Mouse (Mus musculus) adrenal gland, adult 2 months (tissue): ENCODE measurements around the gene Pou3f1. TPM values are rescaled to one million over a fixed set of nuclear protein-coding genes. Genes with fewer than 3 reads are reported as not detected.

Experiments
- DNase-seq: peaks from one replicate; pipeline ENCODE4 v3.0.0; 2021
- polyA plus RNA-seq: library from polyadenylated mRNA; depleted of rRNA; stranded (reverse); fragments of >200 nt; gene quantifications from 2 replicates; pipeline ENCODE4 v1.2.3, GENCODE M21; 2012
- total RNA-seq, 2 experiments: library from RNA; stranded (reverse); gene quantifications; 2 replicates each; pipeline ENCODE4 v1.2.3; 2021

Gene Pou3f1
- total and polyA plus RNA-seq, 3 experiments: 0.10 to 0.15 TPM; not detected in 1

DNA sequence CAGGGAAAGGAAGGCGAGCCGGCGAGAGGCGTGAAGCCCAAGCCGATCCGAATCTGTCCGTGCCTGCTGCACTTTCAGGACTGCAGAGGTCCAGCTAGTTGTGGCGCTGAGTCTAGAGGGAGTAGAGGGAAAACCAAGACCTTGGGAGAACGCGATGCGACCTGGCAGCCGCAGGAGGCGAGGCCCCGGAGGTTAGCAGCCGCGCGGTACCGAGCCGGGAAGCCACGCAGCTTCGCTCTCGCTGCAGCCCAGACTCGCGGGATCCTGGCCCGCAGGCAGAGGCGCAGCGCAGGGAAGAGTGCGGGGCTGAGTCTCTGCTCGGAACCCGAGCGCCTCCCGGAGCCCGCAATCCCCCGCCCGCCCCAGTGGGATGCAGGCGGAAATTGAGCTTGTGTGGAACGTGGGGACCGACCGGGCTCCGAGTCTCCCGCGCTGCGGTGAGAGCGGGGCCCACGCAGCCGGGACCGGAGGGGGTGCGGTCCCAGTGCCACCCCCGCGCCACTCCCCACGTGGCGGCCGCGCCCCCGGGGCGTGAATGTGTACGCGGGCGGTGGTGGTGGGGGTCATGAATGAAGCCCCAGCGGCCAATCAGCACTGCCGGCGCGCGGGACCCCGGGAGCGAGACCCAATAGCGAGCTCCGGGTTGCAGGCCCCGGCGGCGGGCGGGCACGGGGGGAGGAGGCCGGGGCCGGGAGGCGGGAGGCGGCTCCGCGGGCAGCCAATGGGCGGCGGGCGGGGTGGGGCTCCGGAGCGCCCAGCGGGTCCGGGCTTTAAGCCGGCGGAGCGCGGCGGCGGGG, 445 bp downstream of the Pou3f1 start:
- DNase-seq: peak; percentile 91

DNA sequence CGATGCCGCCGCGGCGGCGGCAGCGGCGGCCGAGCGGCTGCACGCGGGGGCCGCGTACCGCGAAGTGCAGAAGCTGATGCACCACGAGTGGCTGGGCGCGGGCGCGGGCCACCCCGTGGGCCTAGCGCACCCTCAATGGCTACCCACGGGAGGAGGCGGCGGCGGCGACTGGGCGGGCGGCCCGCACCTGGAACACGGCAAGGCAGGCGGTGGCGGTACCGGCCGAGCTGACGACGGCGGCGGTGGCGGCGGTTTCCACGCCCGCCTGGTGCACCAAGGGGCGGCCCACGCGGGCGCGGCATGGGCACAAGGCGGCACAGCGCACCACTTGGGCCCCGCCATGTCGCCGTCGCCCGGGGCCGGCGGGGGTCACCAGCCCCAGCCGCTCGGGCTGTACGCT, 1.2 kb downstream of the Pou3f1 start:
- DNase-seq: peak; percentile 27

- no peak for DNase-seq
These were observed 1.8 kb downstream of the Pou3f1 start for GRCm38 (mm10) chr4:124658412-124658851.

DNA sequence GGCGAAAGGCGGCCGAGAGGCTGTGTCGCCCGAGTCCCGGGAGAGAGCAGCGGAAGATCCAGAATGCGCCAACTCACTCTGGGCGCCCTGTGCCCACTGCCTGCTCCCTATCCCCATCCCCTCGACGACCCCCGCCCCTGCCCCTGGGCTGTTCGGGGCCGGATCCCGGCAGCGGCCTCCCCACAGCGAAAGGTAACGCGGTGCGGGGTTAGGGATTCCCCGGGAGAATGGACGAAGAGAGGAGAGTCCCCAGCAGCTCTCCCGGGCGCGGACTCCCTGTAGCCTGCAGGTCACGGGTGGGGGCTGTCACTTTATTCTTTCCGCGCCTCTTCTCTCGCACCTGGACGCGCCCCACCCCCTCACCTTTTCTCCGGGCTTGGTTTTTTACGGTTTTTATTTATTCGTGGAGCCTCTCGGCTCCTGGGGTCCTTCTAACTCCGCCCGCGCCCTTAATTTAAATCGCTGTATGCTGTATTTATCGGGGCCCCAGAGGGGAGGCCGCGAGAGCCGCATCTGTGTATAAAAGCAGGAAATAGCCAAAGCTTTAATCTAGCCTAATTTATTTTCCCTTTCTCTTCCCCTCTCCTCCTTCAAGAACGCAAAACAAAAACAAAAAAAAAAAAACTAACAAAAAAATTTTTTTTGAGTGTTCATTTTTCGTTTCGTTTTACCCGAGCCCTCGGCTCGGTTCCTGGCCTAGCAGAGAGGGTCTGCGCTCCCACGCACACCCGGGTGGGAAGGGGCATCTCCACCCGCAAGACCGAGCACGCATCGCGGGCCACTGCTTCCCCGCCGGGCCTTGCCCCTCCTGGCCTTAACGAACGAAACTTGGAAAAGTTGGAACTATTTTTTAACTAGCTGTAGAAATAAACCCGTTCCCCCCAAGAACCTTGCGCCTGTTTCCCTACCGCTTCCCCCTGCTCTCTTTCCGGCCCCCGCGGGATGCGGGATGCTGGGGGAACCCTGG, 2.9 kb downstream of the Pou3f1 start:
- DNase-seq: no peak

DNA sequence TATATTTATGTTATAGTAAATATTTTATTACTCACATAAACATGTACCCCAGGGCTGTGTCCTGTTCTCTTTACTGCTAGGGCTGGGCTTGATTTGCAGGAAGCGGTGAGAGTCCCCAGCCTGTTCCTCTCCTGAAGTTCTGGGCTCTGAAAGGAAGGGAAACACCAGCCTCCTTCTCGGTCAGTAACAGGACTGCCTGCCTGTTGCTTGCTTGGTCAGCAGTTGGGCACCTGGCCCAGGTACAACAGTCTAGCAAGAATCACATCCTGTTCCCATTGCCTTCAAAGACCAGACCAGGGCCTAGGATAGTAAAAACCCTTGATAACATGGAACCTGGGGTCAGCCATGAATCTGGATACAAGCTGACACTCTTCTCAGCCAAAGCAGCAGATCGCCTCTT, 4.0 kb downstream of the Pou3f1 start:
- no peak for DNase-seq

DNA sequence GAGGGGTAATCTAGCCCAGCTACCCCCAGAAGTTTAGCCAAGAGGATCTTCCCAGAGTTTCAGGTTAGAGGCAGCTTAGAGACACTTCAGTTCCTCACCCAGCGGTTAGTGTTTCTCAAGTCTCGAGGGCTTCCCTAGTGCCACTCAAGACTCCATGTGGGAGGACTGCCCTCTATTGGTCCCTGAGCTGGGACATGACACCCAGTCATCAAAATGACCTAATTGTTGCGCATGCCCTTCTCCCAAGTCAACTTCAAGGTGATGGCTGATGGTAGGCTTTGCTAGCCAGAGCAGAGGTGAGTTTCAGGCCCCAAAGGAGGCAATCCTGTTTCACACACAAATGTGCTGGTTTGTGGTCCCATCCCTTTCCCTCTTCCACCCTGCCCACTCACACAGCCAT, 6.4 kb downstream of the Pou3f1 start:
- DNase-seq: peak; percentile 30

- no peak for DNase-seq
These were observed 7.6 kb downstream of the Pou3f1 start for GRCm38 (mm10) chr4:124664185-124664584.

GRCm38 (mm10) chr4:124664604-124665003, 8.0 kb downstream of the Pou3f1 start:
- no peak for DNase-seq

GRCm38 (mm10) chr4:124667476-124668033, 10.9 kb downstream of the Pou3f1 start:
- no peak for DNase-seq

GRCm38 (mm10) chr4:124668078-124668477, 11.5 kb downstream of the Pou3f1 start:
- no peak for DNase-seq

- DNase-seq: no peak
These were observed 13.6 kb downstream of the Pou3f1 start for GRCm38 (mm10) chr4:124670232-124670631.

GRCm38 (mm10) chr4:124671583-124671982, 15.0 kb downstream of the Pou3f1 start:
- no peak for DNase-seq

GRCm38 (mm10) chr4:124672347-124673320, 16.0 kb downstream of the Pou3f1 start:
- no peak for DNase-seq

DNA sequence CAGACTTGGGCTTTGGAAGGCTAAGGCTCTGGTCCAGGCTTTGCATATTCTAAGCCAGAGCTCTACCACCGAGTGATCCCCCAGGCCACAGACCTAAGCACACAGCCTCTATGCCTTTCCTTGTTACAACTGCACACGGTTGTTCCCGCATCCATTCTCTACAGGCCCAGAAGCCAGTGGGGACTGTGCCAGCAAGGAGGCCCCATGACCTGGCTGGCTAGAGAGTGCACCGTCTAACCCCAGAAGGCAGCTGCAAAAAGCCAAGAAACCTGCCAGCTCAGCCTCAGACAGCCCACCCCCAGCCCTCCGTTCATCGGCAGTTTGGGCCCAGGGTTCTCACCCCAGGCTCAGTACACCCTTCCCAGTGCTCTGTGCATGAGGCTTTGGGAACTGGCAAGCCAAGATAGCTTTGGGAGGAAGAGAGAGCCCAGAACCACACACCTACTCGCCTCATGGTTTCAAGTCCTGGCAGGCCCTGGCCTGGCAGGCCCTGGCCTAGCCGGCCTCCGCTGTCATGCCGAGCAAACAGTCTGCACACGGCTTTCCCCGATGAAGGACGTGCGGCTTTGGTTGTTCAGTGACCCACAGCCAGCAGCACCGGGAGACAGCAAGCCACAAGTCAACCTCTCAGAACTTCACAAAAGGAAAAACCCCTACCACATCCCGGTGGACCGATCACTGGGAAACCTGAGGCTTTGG, 17.9 kb downstream of the Pou3f1 start:
- DNase-seq: no peak

DNA sequence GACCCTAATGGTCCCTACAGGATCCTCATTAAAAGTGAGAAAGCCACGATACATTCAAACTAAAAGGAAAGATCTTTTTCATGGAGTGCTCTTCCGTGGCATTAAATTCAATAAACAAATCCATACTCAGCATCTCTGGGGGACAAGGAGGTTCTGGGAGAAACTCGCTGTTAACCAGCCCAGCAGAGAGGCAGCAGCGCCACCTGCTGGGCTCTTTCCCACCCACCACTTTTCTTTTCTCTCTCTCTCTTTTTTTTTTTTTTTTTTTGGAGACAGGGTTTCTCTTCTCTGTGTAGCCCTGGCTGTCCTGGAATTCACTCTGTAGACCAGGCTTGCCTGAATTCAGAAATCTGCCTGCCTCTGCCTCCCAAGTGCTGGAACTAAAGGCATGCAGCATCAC, 18.4 kb downstream of the Pou3f1 start:
- DNase-seq: peak; percentile 30

DNA sequence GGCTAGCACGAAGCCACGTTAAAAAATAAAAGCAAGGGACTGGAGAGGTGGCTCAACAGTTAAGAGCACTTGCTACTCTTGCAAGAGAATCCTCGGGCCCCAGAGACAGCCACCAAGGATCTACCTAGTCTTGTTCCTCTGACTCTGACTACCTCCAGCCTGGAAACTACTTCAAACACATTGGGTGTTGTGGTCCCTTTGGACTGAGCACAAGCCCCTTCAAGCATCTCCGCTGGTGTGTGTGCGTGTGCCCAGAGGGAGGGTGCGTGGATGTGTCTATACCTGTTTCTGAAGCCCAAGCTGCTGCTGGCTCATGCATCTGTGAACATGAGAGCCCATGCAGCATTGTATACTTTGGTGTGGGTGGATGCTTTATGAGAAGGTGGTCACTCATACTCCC, 19.4 kb downstream of the Pou3f1 start:
- no peak for DNase-seq

DNA sequence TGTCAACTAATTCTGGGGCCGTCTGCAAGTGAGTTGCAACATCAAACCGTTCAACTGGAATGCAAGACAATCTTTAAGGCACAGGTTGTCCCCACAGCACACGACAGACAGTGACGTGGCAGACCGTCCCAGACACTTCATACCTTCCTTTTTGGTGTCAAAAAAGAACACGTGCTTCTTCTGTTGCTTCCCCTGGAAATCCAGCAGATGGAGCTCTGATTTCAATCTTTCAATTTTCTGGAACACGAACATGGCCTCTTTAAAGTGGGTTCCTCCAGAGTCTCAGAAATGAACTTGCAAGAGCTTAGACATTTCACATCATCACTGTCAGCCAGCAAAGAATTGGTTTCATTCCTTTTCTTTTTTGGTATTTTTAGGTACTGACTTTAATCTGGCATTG, 25.7 kb downstream of the Pou3f1 start:
- DNase-seq: no peak

DNA sequence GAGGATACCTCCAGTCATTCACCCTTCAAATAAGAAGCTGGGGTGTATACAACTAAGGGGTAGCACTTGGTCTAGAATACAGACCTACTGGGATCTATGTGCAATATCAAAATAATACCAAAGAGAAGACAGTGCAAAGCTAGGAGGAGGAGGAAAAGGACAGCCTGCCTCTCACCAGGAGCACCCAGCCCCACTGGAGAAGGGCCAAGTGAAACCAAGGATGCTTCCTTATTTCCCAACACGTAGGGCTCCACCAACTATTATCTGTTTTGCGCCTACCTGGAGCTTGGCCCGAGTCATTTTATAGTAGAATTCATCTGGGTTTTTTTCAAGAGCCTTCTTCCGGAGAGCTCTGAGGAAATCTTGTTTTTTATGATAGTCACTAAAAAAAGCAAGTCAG, 26.9 kb downstream of the Pou3f1 start:
- DNase-seq: no peak

- DNase-seq: no peak
These were observed 28.4 kb downstream of the Pou3f1 start for GRCm38 (mm10) chr4:124685004-124685403.

DNA sequence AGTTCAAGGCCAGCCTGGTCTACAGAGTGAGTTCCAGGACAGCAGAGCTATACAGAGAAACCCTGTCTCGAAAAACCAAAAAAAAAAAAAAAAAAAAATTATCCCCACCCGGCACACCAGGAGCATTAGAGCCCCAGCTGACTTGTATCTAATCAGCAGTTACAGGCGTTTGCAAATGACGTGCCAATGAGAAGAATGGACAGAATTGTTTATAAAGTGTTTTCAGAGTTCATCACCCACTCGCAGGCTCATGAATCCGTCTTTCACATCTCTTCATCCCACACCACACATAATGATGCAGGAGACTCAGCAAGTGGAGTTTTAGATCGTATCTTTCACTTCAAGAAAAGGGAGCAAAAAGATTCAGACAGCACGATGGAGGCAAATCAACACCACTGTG, 28.8 kb downstream of the Pou3f1 start:
- no peak for DNase-seq

GRCm38 (mm10) chr4:124685897-124686402, 29.3 kb downstream of the Pou3f1 start:
- peak; percentile 76 for DNase-seq
